Mouse (Mus musculus) embryonic facial prominence, embryonic 13.5 days (tissue): Measurements from ENCODE around the gene Pafah1b3. TPM values are rescaled to one million over a fixed set of nuclear protein-coding genes. Genes with fewer than 3 reads are reported as not detected.

ENCODE experiments used
- ATAC-seq: fragments of 200-750 bp; cut with Nextera tagmentation; 2 replicates; pipeline ENCODE4 v1.8.0; 2017; ENCODE audit warnings: low read depth; ENCODE audit not compliant: insufficient number of reproducible peaks, insufficient read depth, low FRiP score, low TSS enrichment
- H3K27ac ChIP-seq: fragments of 300-500 bp; sonication (generic); 2 replicates; pipeline ENCODE4 v1.5.1; 2015; ENCODE audit warnings: moderate library complexity, mild to moderate bottlenecking, inconsistent platforms
- H3K27me3 ChIP-seq: fragments of 300-500 bp; sonication (generic); 2 replicates; pipeline ENCODE4 v1.6.1; 2015; ENCODE audit warnings: mild to moderate bottlenecking, inconsistent platforms
- H3K36me3 ChIP-seq: fragments of 300-500 bp; sonication (generic); 2 replicates; pipeline ENCODE4 v1.6.1; 2015; ENCODE audit warnings: mild to moderate bottlenecking, inconsistent platforms
- H3K4me1 ChIP-seq: fragments of 300-500 bp; sonication (generic); 2 replicates; pipeline ENCODE4 v1.6.1; 2015; ENCODE audit warnings: inconsistent platforms
- H3K4me2 ChIP-seq: fragments of 300-500 bp; sonication (generic); 2 replicates; pipeline ENCODE4 v1.6.1; 2015; ENCODE audit warnings: moderate library complexity, mild to moderate bottlenecking, inconsistent platforms
- H3K4me3 ChIP-seq: fragments of 300-500 bp; sonication (generic); 2 replicates; pipeline ENCODE4 v1.5.1; 2015; ENCODE audit warnings: mild to moderate bottlenecking, inconsistent platforms
- H3K9ac ChIP-seq: fragments of 300-500 bp; sonication (generic); 2 replicates; pipeline ENCODE4 v1.6.1; 2015; ENCODE audit warnings: mild to moderate bottlenecking, inconsistent platforms
- H3K9me3 ChIP-seq: fragments of 300-500 bp; sonication (generic); 2 replicates; pipeline ENCODE4 v1.6.1; 2016; ENCODE audit warnings: inconsistent platforms
- WGBS: fragments of 180-500 bp; shearing (Covaris S2); methylation state at CpG from one replicate; pipeline ENCODE4 v1.1.7; 2015; ENCODE audit warnings: mixed read lengths; 5-methylcytosine and 5-hydroxymethylcytosine counted together
- polyA plus RNA-seq: library from polyadenylated mRNA; unstranded; fragments of >200 nt; fragmentation: Nextera tagmentation; extraction: Ambion mirVana; gene quantifications from 2 replicates; pipeline ENCODE4 v1.2.1, GENCODE M21; 2015

Pafah1b3 gene
- polyA plus RNA-seq, 1 experiment from 2014 or later, result 315 TPM

GRCm38 (mm10) chr7:25246759-25247137, 51.0 kb downstream of the Pafah1b3 start:
- Histone ChIP-seq H3K36me3 (peaks cover 41% of the 10 kb centered on the region), H3K9me3 (no peaks in the 10 kb centered on the region), H3K9ac (peak overlapping the region; percentile 98), H3K4me1 (peaks cover 54% of the 10 kb centered on the region), H3K4me3 (peak overlapping the region; percentile 93), H3K27ac (peak overlapping the region; percentile 99), H3K27me3 (no peaks in the 10 kb centered on the region), H3K4me2 (peak overlapping the region; percentile 98)
- WGBS, result 33% methylated on average over 4 of the region's 4 CpGs
- no peak for ATAC-seq

DNA sequence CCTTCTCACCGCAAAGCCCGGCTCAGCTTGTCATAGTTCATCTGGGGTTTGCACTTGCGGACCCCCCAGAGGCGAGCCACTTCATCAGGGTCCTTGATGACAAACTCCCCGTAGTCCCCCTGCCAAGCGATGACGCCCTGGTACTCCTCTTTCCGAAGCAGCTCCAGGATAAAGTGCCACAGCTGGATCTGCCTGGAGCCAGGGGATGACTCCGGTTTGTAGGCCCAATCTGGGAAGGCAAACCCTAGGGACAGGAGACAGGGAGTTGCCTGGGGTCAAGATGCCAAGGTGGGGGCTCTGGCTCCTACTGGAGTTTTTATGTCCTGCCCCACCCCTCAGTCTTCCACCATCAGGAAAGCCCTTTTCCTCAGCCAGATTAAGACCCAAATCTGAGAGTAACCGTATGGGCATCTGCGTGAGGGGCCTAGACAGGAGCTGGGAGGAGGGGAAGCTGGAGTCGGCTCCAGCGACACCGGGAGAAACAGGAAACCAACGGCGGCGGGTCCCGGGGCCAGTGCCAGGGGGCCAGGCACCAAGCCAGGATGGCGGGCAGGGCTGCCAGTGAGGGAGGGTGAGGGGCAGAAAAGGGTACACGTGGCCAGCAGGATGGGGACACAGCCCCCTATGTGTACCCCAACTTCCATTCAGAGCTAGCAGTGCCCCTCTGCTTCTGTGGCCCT, 51.6 kb downstream of the Pafah1b3 start:
- peak overlapping the region; percentile 98 for H3K4me2 ChIP-seq
- H3K27me3 ChIP-seq, result no peaks in the 10 kb centered on the region
- H3K4me3 ChIP-seq, result peak overlapping the region; percentile 93
- peak overlapping the region; percentile 98 for H3K9ac ChIP-seq
- peak overlapping the region; percentile 99 for H3K27ac ChIP-seq
- peaks cover 47% of the 10 kb centered on the region for H3K36me3 ChIP-seq
- WGBS, result 39% methylated on average over 20 of the region's 20 CpGs
- H3K4me1 ChIP-seq, result peaks cover 51% of the 10 kb centered on the region
- ATAC-seq, result no peak
- no peaks in the 10 kb centered on the region for H3K9me3 ChIP-seq

Other genes with a start within 250 kb of the Pafah1b3 start
- 9.8 and 11.2 TPM in 2 replicates for gene Grik5, start 225.6 kb downstream of the Pafah1b3 start, polyA plus RNA-seq
- 33.7 and 36.3 TPM in 2 replicates for gene Zfp574, start 225.4 kb downstream of the Pafah1b3 start, polyA plus RNA-seq
- 0.91 and 1.3 TPM in 2 replicates for gene Pou2f2, start 118.3 kb downstream of the Pafah1b3 start, polyA plus RNA-seq
- gene Dedd2, start 77.4 kb downstream of the Pafah1b3 start, polyA plus RNA-seq, result 8.7 and 9.9 TPM in 2 replicates
- 2.9 and 3.4 TPM in 2 replicates for gene Zfp526, start 76.6 kb downstream of the Pafah1b3 start, polyA plus RNA-seq
- gene Gsk3a, start 60.1 kb downstream of the Pafah1b3 start, polyA plus RNA-seq, result 11.4 and 14.4 TPM in 2 replicates
- gene Erf, start 47.2 kb downstream of the Pafah1b3 start, polyA plus RNA-seq, result 22.2 and 25.3 TPM in 2 replicates
- 46.2 and 47.4 TPM in 2 replicates for gene Cic, start 30.3 kb downstream of the Pafah1b3 start, polyA plus RNA-seq
- 0.60 and 0.92 TPM in 2 replicates for gene Prr19, start 3.4 kb upstream of the Pafah1b3 start, polyA plus RNA-seq
- 2.2 and 2.5 TPM in 2 replicates for gene Tmem145, start 8.1 kb upstream of the Pafah1b3 start, polyA plus RNA-seq
- gene Megf8, start 19.2 kb upstream of the Pafah1b3 start, polyA plus RNA-seq, result 17.6 and 18.5 TPM in 2 replicates
- gene Cnfn, start 71.7 kb upstream of the Pafah1b3 start, polyA plus RNA-seq, result 4.4 and 7.0 TPM in 2 replicates
- 9.5 and 9.9 TPM in 2 replicates for gene Lipe, start 100.7 kb upstream of the Pafah1b3 start, polyA plus RNA-seq
- gene Cxcl17, start 114.9 kb upstream of the Pafah1b3 start, polyA plus RNA-seq, result 0.85 TPM in 1 of 2 replicates, not detected in the other
- gene Ceacam1, start 179.6 kb upstream of the Pafah1b3 start, polyA plus RNA-seq, result 0.91 and 2.0 TPM in 2 replicates
- 0.15 TPM in 1 of 2 replicates, not detected in the other for gene Ceacam2, start 241.9 kb upstream of the Pafah1b3 start, polyA plus RNA-seq